Mouse (Mus musculus): Measurements from ENCODE around the gene Mgmt. TPM values are rescaled to one million over a fixed set of nuclear protein-coding genes. Genes with fewer than 3 reads are reported as not detected.

The Mgmt gene
- total RNA-seq, 2 experiments from 2014 or later = 0.51 to 0.59 TPM

DNA sequence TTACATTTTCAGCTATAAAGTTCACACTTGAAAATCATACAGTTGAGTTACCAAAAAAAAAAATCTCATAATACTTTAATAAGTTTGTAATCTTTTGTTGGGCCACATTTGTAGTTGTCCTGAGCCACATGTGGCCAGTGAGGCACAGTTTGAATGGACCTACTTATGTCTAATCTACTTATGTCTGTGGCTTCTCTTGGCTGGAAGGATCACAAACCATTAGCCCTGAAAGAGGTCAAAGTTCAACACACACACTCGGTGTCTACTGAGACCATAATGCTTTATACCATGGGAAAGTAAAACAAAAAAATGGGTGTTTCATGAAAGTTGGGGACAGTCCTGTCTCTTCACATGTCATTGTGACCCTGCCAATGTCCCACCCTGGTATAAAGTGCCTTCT is 3.1 kb downstream of the Mgmt start:
- intact Hi-C loops (cut with DNase I) = no loop called here
- no peak for DNase-seq (ENCODE audit: low spot score in 2 of 2)

DNA sequence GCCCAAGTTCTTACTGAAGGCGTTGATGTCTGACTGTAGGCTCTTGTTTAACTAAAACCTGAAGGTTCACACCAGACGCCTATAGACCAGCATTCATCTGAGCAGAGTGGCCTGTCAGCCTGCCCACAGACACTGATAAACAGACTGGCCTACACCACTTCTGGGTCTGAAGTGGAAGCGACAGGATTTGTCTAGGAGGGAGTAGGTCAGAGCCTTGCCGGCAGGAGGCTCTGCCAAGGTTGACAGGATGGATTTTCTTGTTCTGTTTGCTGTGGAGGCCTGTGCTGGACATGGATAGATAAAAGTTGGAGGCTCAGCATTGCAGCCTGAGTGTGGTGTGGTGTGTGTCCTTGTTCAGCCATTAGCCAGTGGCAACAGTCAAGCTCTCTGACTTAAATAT is 3.6 kb downstream of the Mgmt start:
- DNase-seq (ENCODE audit: low spot score in 2 of 2) = no peak
- intact Hi-C loops (cut with DNase I) = no loop called here

- DNase-seq (ENCODE audit: low spot score in 2 of 2) = no peak
- intact Hi-C loops (cut with DNase I) = no loop called here
These were observed 14.3 kb downstream of the Mgmt start for GRCm38 (mm10) chr7:136908616-136909144.

DNA sequence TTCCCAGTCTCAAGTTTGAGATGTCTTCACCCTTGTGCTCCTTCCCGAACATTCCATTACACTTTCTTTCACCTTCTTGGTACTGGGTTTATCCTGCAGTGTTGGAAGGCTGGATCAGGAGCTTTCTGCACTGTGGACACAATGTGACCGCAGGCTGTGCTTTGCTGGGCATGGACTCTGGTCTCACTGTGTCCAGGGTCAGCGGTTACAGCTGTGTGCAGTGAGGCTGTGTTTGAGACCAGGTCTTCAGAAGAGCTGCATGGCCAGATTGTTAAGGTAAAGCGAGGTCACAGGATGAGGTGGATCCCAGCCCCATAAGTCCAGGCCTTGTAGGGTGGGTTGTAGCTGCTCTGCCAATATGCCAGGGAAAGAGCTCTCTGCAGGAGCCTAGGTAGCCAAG is 18.5 kb downstream of the Mgmt start:
- intact Hi-C loops (cut with DNase I) = no loop called here

GRCm38 (mm10) chr7:136916021-136916420 is 21.6 kb downstream of the Mgmt start:
- intact Hi-C loops (cut with DNase I) = no loop called here
- no peak for DNase-seq (ENCODE audit: low spot score in 2 of 2)

More for the DNA sequence above, 18.5 kb downstream of the Mgmt start:
- no peak for DNase-seq (ENCODE audit: low spot score in 2 of 2)

GRCm38 (mm10) chr7:136920976-136921755 is 26.8 kb downstream of the Mgmt start:
- intact Hi-C loops (cut with DNase I) = no loop called here
- no peak for DNase-seq (ENCODE audit: low spot score in 2 of 2)

DNA sequence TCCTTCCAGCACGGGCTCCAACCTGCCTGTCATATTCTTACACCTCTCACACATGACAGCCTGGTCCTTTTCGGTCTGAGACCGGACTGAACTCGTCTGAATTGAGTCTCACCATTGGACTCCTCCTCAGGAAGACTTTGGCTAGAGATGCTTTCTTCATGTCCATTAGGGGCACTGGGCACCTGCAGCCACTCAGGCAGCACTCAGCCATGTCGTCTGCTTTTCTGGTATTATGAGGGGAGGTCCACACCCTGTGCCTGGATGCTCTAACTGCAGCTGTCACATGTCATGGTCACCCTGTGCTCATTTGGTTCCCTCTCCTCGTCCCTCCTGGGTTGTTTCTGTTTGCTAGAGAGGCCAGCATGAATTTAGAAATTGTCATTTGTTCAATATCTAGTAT is 27.8 kb downstream of the Mgmt start:
- intact Hi-C loops (cut with DNase I) = no loop called here
- no peak for DNase-seq (ENCODE audit: low spot score in 2 of 2)

DNA sequence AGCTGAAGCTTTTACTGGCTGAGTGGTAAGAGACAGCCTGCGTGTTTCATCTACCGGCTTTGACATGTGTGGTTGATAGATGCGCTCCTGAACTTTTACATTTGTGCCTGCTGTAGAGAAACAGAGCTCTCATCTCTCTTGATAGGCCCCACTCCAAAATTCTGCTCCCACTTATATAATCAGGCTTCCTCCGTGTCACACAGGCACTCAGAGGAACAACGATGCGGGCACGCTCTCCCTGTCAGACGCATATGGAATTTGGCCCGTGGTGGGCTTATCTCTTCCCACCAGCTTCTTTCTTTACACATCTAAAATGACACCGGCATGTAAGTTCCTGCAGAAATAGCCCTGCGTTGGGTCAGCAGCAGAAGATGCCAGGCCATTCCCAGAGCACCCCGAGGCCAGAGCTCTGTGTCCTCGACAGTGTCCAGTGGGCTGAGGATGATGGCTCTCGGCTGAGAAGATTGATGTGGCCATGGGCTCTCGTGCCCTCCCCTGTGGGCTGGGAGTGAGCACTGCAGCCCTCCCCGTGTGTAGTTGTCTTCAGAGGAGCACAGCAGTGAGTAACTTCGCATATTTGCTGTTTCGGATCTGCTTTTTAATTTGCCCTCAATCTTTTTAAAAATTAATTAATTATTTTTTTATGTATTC is 30.3 kb downstream of the Mgmt start:
- no peak for DNase-seq (ENCODE audit: low spot score in 2 of 2)
- intact Hi-C loops (cut with DNase I) = no loop called here

DNA sequence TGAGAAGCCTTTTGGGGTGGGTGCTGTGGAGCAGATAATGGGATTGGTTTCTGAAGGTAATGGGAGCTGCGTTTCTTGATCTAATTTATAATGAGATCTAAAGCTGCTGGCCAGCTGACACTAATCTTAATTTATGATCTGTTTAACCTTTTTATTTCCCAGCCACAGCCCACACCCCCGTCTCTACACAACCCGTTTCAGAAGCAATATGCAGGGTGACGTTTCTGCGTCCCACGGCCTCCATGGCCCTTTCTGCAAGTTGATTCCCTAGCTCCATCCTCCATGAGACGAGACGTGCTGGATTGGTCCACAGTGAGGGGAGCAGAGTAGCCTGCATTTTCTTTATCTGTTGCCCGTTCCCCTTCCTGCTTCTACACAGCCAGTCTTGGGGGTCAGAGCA is 31.8 kb downstream of the Mgmt start:
- intact Hi-C loops (cut with DNase I) = no loop called here
- no peak for DNase-seq (ENCODE audit: low spot score in 2 of 2)

DNA sequence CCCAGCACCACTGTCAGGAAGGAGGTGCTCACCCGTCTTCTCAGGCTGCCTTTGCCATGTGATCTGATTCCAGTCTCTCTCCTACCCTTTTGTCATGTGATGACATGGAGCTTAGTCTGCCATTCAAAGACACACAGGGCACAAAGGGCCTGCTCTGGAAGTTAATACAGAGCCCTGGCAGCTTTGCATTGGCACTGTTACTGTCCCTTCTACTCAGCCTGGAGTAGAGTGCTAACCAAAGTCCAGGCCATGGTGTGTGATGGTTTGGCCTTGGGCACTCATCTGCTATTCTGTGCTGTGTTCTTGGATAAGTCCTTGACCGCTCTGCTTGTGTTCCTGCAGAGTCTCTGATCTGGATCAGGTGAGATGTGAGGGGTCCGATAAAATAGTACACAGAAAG is 36.0 kb downstream of the Mgmt start:
- no peak for DNase-seq (ENCODE audit: low spot score in 2 of 2)
- intact Hi-C loops (cut with DNase I) = no loop called here

GRCm38 (mm10) chr7:136933367-136933766 is 39.0 kb downstream of the Mgmt start:
- no peak for DNase-seq (ENCODE audit: low spot score in 2 of 2)
- intact Hi-C loops (cut with DNase I) = no loop called here

- intact Hi-C loops (cut with DNase I) = no loop called here
- no peak for DNase-seq (ENCODE audit: low spot score in 2 of 2)
These were observed 39.9 kb downstream of the Mgmt start for GRCm38 (mm10) chr7:136934336-136934735.

DNA sequence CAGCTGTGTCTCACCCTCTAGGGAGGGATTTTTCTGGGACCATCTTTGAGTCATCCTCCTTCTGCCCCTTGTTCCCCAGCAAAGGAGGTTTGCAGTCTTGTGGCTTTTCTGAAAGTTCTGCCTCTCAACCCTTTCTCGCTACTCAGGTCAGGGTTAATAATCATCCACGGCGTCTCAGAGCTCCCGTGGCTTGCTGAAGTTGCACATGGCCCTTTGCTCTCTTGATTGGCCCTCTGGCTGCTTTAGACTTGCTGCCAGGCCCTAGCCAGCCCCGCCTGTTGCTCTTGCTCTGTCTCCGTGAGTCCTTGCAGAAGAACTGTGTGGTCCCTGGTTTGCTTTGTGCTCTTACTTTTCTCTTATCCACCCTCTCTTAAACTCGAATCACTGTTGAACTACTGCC is 40.4 kb downstream of the Mgmt start:
- intact Hi-C loops (cut with DNase I) = no loop called here
- DNase-seq (ENCODE audit: low spot score in 2 of 2) = no peak

- intact Hi-C loops (cut with DNase I) = no loop called here
- no peak for DNase-seq (ENCODE audit: low spot score in 2 of 2)
These were observed 44.0 kb downstream of the Mgmt start for GRCm38 (mm10) chr7:136938371-136938770.

- intact Hi-C loops (cut with DNase I) = no loop called here
These were observed 48.0 kb downstream of the Mgmt start for GRCm38 (mm10) chr7:136942414-136942813.

GRCm38 (mm10) chr7:136943886-136944285 is 49.5 kb downstream of the Mgmt start:
- intact Hi-C loops (cut with DNase I) = no loop called here
- DNase-seq (ENCODE audit: low spot score in 2 of 2) = no peak

More at GRCm38 (mm10) chr7:136942414-136942813, 48.0 kb downstream of the Mgmt start:
- DNase-seq (ENCODE audit: low spot score in 2 of 2) = no peak

DNA sequence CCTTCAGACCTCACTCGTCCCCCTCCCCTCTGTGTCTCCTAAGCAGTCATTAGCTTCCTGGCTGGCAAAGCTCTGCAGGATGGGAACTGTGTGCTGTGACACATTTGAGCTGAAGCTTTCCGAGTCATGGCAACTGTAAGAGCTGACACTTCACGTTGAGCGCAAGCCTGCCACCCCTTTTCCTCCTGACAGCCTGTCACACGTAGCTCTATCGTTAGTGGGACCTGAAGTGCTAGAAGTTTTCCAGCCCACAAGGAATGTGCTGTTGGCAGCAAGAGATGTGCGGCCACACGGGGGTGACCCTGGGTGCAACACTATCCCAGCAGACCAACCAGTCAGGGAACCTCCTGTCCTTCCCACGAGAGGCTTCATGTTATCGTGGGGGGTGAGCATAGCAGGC is 51.3 kb downstream of the Mgmt start:
- intact Hi-C loops (cut with DNase I) = no loop called here
- DNase-seq (ENCODE audit: low spot score in 2 of 2) = peak in 1 of 2 experiments; percentile 48

DNA sequence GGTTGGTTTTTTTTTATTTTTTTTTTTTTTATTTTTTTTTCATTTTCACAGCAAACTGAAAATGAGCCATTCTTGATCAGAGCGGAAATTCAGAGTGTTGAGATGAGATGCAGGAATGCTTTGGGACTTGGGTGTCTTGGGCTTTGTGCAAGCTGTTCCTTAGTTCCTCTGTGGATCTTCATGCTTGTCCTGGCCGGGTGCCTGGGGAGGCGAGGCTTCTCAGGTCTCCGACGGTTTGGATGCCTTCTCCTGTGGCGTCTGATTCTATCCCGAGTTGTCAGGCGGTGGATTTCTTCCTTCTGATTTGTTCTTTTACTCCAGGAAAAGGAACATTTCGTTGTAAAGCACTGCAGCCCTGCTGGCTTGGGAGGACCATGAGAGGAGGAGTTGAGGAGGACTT is 51.7 kb downstream of the Mgmt start:
- intact Hi-C loops (cut with DNase I) = no loop called here
- peak; percentile 21 to 53 for DNase-seq (ENCODE audit: low spot score in 2 of 2)

DNA sequence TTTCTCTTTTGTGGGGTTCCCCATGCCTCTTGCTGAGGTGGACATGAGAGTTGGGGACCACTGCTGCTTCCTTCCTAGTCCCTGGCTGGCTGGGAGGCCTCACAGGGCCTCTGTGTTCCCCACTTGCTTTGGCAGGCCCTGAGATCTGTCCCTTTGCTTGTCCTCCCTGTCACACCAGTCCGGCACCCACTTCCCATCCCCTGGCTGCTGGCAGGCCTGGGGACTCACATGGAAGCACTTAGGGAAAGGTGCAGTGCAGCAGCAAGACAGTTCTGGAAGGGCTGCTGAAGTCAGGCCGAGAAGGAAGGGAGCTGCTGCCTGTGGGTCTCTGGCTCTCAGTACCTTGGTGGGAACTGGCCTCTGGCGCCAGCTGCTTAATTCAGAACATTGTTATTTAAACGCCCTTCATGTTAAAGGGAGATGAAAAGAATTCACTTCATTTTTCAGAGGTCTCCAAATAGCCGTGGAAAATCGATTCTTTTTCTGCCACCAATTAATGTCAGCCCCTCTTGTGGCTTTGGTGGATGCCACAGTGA is 53.9 kb downstream of the Mgmt start:
- intact Hi-C loops (cut with DNase I) = no loop called here
- DNase-seq (ENCODE audit: low spot score in 2 of 2) = no peak

DNA sequence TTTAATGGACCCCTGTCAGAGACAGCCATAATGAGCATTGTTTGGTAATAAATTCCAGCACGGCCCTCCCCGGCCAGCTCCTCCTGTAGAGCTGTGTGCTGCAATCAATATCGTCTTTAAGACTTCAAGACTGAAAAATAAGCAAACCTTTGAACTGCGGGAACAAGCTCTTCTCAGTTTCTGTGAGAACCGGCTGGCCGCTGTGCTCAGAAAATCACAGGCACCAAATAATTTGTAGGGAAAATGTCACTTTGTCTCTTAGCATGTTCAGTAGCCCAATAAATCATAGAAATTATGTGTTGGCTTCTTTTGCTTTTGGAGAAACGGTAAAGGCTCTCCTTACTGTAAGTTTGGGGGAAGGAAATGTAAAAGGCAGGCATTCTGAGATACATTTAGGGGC is 58.2 kb downstream of the Mgmt start:
- intact Hi-C loops (cut with DNase I) = no loop called here
- no peak for DNase-seq (ENCODE audit: low spot score in 2 of 2)

- intact Hi-C loops (cut with DNase I) = no loop called here
- no peak for DNase-seq (ENCODE audit: low spot score in 2 of 2)
These were observed 58.8 kb downstream of the Mgmt start for GRCm38 (mm10) chr7:136953251-136953650.

Data from left cerebral cortex, postnatal 14 days (tissue).